Mouse (Mus musculus): ENCODE measurements at regions not wholly inside any gene's neighbourhood (a gene's known extent, or its start where the extent isn't known, plus 50 kb on each side); places are given as distances from the start of the nearest gene placed in this dataset.

- no peak for DNase-seq (ENCODE audit: low spot score)
Measured at GRCm38 (mm10) chr2:75412735-75413134, 246.3 kb upstream of the Hnrnpa3 start.

- no peak for DNase-seq (ENCODE audit: low spot score)
Measured at GRCm38 (mm10) chr2:75418689-75419088, 240.4 kb upstream of the Hnrnpa3 start.

GRCm38 (mm10) chr2:75419142-75419541 lies 239.9 kb upstream of the Hnrnpa3 start:
- DNase-seq (ENCODE audit: low spot score): no peak

GRCm38 (mm10) chr2:75422798-75423685 lies 236.0 kb upstream of the Hnrnpa3 start:
- no peak for DNase-seq (ENCODE audit: low spot score)

- no peak for DNase-seq (ENCODE audit: low spot score)
Measured at GRCm38 (mm10) chr2:75423872-75424271, 235.2 kb upstream of the Hnrnpa3 start.

GRCm38 (mm10) chr2:75424363-75424762 lies 234.7 kb upstream of the Hnrnpa3 start:
- no peak for DNase-seq (ENCODE audit: low spot score)

- no peak for DNase-seq (ENCODE audit: low spot score)
Measured at GRCm38 (mm10) chr2:75424911-75425310, 234.2 kb upstream of the Hnrnpa3 start.

GRCm38 (mm10) chr2:75425384-75425783 lies 233.7 kb upstream of the Hnrnpa3 start:
- DNase-seq (ENCODE audit: low spot score): no peak

- no peak for DNase-seq (ENCODE audit: low spot score)
Measured at GRCm38 (mm10) chr2:75425791-75426190, 233.3 kb upstream of the Hnrnpa3 start.

- DNase-seq (ENCODE audit: low spot score): no peak
Measured at GRCm38 (mm10) chr2:75427936-75428458, 231.1 kb upstream of the Hnrnpa3 start.

- no peak for DNase-seq (ENCODE audit: low spot score)
Measured at GRCm38 (mm10) chr2:75430161-75430940, 228.7 kb upstream of the Hnrnpa3 start.

- no peak for DNase-seq (ENCODE audit: low spot score)
Measured at GRCm38 (mm10) chr2:75431981-75432380, 227.1 kb upstream of the Hnrnpa3 start.

GRCm38 (mm10) chr2:75434521-75434920 lies 224.5 kb upstream of the Hnrnpa3 start:
- DNase-seq (ENCODE audit: low spot score): no peak

- no peak for DNase-seq (ENCODE audit: low spot score)
Measured at GRCm38 (mm10) chr2:75439522-75440230, 219.4 kb upstream of the Hnrnpa3 start.

GRCm38 (mm10) chr2:75442632-75443031 lies 216.4 kb upstream of the Hnrnpa3 start:
- no peak for DNase-seq (ENCODE audit: low spot score)

- DNase-seq (ENCODE audit: low spot score): no peak
Measured at GRCm38 (mm10) chr2:75445189-75445588, 213.9 kb upstream of the Hnrnpa3 start.

- DNase-seq (ENCODE audit: low spot score): no peak
Measured at GRCm38 (mm10) chr2:75446996-75447715, 211.9 kb upstream of the Hnrnpa3 start.

- DNase-seq (ENCODE audit: low spot score): no peak
Measured at GRCm38 (mm10) chr2:75448221-75448620, 210.8 kb upstream of the Hnrnpa3 start.

GRCm38 (mm10) chr2:75451846-75452267 lies 207.2 kb upstream of the Hnrnpa3 start:
- DNase-seq (ENCODE audit: low spot score): no peak

- no peak for DNase-seq (ENCODE audit: low spot score)
Measured at GRCm38 (mm10) chr2:75452274-75453148, 206.6 kb upstream of the Hnrnpa3 start.
